Mouse (Mus musculus): Measurements from ENCODE around the gene Fmo1. TPM values are rescaled to one million over a fixed set of nuclear protein-coding genes. Genes with fewer than 3 reads are reported as not detected.
"Not testable (repeated sequence)": the region's sequence is repeated elsewhere in the genome, so short reads cannot be mapped to it uniquely, and the experiment has no call there.

The Fmo1 gene
- total RNA-seq, 1 experiment: 0.36 TPM

GRCm38 (mm10) chr1:162796441-162796840 is 70.0 kb downstream of the Fmo1 start:
- Histone ChIP-seq H3K4me3 (ENCODE audit: insufficient read depth in 1 of 2, low read depth in 1 of 2, low read length in 2 of 2, poor library complexity in 1 of 2, severe bottlenecking in 1 of 2) (no peak overlapping the region), H3K9ac (ENCODE audit: insufficient read depth, low read depth, low read length, poor library complexity, severe bottlenecking) (no peak overlapping the region), H3K36me3 (ENCODE audit: control insufficient read depth, insufficient read depth, low read length, poor library complexity, severe bottlenecking) (no peaks in the 10 kb centered on the region), H3K4me1 (ENCODE audit: control insufficient read depth in 2 of 2, insufficient read depth in 2 of 2, low read length in 2 of 2, poor library complexity in 1 of 2) (no peaks in the 10 kb centered on the region), H3K9me3 (ENCODE audit: control insufficient read depth, insufficient read depth, low read depth, low read length) (no peaks in the 10 kb centered on the region), H3K27ac (ENCODE audit: insufficient read depth, low read depth, low read length, poor library complexity, severe bottlenecking) (no peak overlapping the region)
- no peak for TF ChIP-seq ZNF384 (IDR thresholded peaks at IDR 0.05; ENCODE audit: low read depth, low read length)
- TF ChIP-seq HCFC1 (IDR thresholded peaks at IDR 0.05; ENCODE audit: borderline replicate concordance, insufficient read depth, low read length): no peak
- TF ChIP-seq CHD2 (IDR thresholded peaks at IDR 0.05; ENCODE audit: low read depth, low read length): no peak
- no peak for TF ChIP-seq MAFK (IDR thresholded peaks at IDR 0.05; ENCODE audit: insufficient read depth, low read depth, low read length)
- TF ChIP-seq ZC3H11A (IDR thresholded peaks at IDR 0.05; ENCODE audit: borderline replicate concordance, low read depth, low read length): no peak
- in situ Hi-C loops (cut with MboI; ENCODE audit: low sequenced_read_pairs in 2 of 2, unreplicated experiment in 2 of 2): no loop called here
- DNase-seq (ENCODE audit: low read depth, low spot score): no peak

- no peak for TF ChIP-seq MAFK (IDR thresholded peaks at IDR 0.05; ENCODE audit: insufficient read depth, low read depth, low read length)
- TF ChIP-seq ZC3H11A (IDR thresholded peaks at IDR 0.05; ENCODE audit: borderline replicate concordance, low read depth, low read length): no peak
- no peak for TF ChIP-seq CHD2 (IDR thresholded peaks at IDR 0.05; ENCODE audit: low read depth, low read length)
- no peak for TF ChIP-seq ZNF384 (IDR thresholded peaks at IDR 0.05; ENCODE audit: low read depth, low read length)
- TF ChIP-seq HCFC1 (IDR thresholded peaks at IDR 0.05; ENCODE audit: borderline replicate concordance, insufficient read depth, low read length): no peak
- H3K27ac ChIP-seq (ENCODE audit: insufficient read depth, low read depth, low read length, poor library complexity, severe bottlenecking): no peak overlapping the region
- no peaks in the 10 kb centered on the region for H3K36me3 ChIP-seq (ENCODE audit: control insufficient read depth, insufficient read depth, low read length, poor library complexity, severe bottlenecking)
- H3K4me3 ChIP-seq (ENCODE audit: insufficient read depth in 1 of 2, low read depth in 1 of 2, low read length in 2 of 2, poor library complexity in 1 of 2, severe bottlenecking in 1 of 2): no peak overlapping the region
- no peaks in the 10 kb centered on the region for H3K4me1 ChIP-seq (ENCODE audit: control insufficient read depth in 2 of 2, insufficient read depth in 2 of 2, low read length in 2 of 2, poor library complexity in 1 of 2)
- in situ Hi-C loops (cut with MboI; ENCODE audit: low sequenced_read_pairs in 2 of 2, unreplicated experiment in 2 of 2): no loop called here
- no peaks in the 10 kb centered on the region for H3K9me3 ChIP-seq (ENCODE audit: control insufficient read depth, insufficient read depth, low read depth, low read length)
- H3K9ac ChIP-seq (ENCODE audit: insufficient read depth, low read depth, low read length, poor library complexity, severe bottlenecking): no peak overlapping the region
- no peak for DNase-seq (ENCODE audit: low read depth, low spot score)
Measured at GRCm38 (mm10) chr1:162792306-162793044, 73.9 kb downstream of the Fmo1 start.

- H3K9ac ChIP-seq (ENCODE audit: insufficient read depth, low read depth, low read length, poor library complexity, severe bottlenecking): no peak overlapping the region
- in situ Hi-C loops (cut with MboI; ENCODE audit: low sequenced_read_pairs in 2 of 2, unreplicated experiment in 2 of 2): no loop called here
- no peak overlapping the region for H3K27ac ChIP-seq (ENCODE audit: insufficient read depth, low read depth, low read length, poor library complexity, severe bottlenecking)
- no peaks in the 10 kb centered on the region for H3K4me1 ChIP-seq (ENCODE audit: control insufficient read depth in 2 of 2, insufficient read depth in 2 of 2, low read length in 2 of 2, poor library complexity in 1 of 2)
- H3K36me3 ChIP-seq (ENCODE audit: control insufficient read depth, insufficient read depth, low read length, poor library complexity, severe bottlenecking): no peaks in the 10 kb centered on the region
- no peak overlapping the region for H3K4me3 ChIP-seq (ENCODE audit: insufficient read depth in 1 of 2, low read depth in 1 of 2, low read length in 2 of 2, poor library complexity in 1 of 2, severe bottlenecking in 1 of 2)
- H3K9me3 ChIP-seq (ENCODE audit: control insufficient read depth, insufficient read depth, low read depth, low read length): no peaks in the 10 kb centered on the region
- no peak for DNase-seq (ENCODE audit: low read depth, low spot score)
- TF ChIP-seq CHD2 (IDR thresholded peaks at IDR 0.05; ENCODE audit: low read depth, low read length) (no peak), ZC3H11A (IDR thresholded peaks at IDR 0.05; ENCODE audit: borderline replicate concordance, low read depth, low read length) (no peak), MAFK (IDR thresholded peaks at IDR 0.05; ENCODE audit: insufficient read depth, low read depth, low read length) (no peak), HCFC1 (IDR thresholded peaks at IDR 0.05; ENCODE audit: borderline replicate concordance, insufficient read depth, low read length) (no peak), ZNF384 (IDR thresholded peaks at IDR 0.05; ENCODE audit: low read depth, low read length) (no peak)
Measured at GRCm38 (mm10) chr1:162785222-162785621, 81.2 kb downstream of the Fmo1 start.

DNA sequence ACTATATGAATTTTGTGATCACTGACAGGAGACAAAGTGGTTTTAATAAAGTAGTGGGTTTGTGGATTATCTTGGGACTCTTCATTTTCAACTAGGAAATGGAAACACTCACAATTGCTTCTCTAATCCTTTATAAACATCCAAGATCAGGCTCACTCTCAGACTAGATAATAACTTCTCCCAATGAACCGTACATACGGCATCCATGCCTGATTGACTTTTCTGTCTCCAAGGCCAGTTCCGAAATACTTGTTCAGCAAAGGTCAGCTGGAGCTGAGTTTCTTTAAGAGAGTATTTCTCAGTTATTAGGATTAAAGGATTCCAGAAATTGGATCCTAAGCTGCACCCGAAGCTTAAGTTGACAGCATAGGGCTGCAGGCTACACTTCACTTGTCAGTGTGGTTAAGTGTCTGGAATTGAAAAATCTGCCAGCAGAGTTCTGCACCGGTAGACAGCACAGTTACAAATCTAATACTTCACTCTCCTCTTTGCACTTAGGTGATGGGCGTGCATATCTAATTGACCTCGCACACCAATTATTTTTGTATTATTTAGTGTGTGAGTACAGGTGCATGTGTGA is 82.7 kb downstream of the Fmo1 start:
- no peak overlapping the region for H3K9ac ChIP-seq (ENCODE audit: insufficient read depth, low read depth, low read length, poor library complexity, severe bottlenecking)
- in situ Hi-C loops (cut with MboI; ENCODE audit: low sequenced_read_pairs in 2 of 2, unreplicated experiment in 2 of 2): no loop called here
- no peaks in the 10 kb centered on the region for H3K4me1 ChIP-seq (ENCODE audit: control insufficient read depth in 2 of 2, insufficient read depth in 2 of 2, low read length in 2 of 2, poor library complexity in 1 of 2)
- TF ChIP-seq CHD2 (IDR thresholded peaks at IDR 0.05; ENCODE audit: low read depth, low read length) (no peak), ZC3H11A (IDR thresholded peaks at IDR 0.05; ENCODE audit: borderline replicate concordance, low read depth, low read length) (no peak), ZNF384 (IDR thresholded peaks at IDR 0.05; ENCODE audit: low read depth, low read length) (no peak), HCFC1 (IDR thresholded peaks at IDR 0.05; ENCODE audit: borderline replicate concordance, insufficient read depth, low read length) (no peak), MAFK (IDR thresholded peaks at IDR 0.05; ENCODE audit: insufficient read depth, low read depth, low read length) (no peak)
- no peaks in the 10 kb centered on the region for H3K36me3 ChIP-seq (ENCODE audit: control insufficient read depth, insufficient read depth, low read length, poor library complexity, severe bottlenecking)
- H3K4me3 ChIP-seq (ENCODE audit: insufficient read depth in 1 of 2, low read depth in 1 of 2, low read length in 2 of 2, poor library complexity in 1 of 2, severe bottlenecking in 1 of 2): no peak overlapping the region
- H3K27ac ChIP-seq (ENCODE audit: insufficient read depth, low read depth, low read length, poor library complexity, severe bottlenecking): no peak overlapping the region
- no peak for DNase-seq (ENCODE audit: low read depth, low spot score)
- no peaks in the 10 kb centered on the region for H3K9me3 ChIP-seq (ENCODE audit: control insufficient read depth, insufficient read depth, low read depth, low read length)

- H3K9me3 ChIP-seq (ENCODE audit: control insufficient read depth, insufficient read depth, low read depth, low read length); H3K4me3 ChIP-seq (ENCODE audit: insufficient read depth in 1 of 2, low read depth in 1 of 2, low read length in 2 of 2, poor library complexity in 1 of 2, severe bottlenecking in 1 of 2); H3K4me1 ChIP-seq (ENCODE audit: control insufficient read depth in 2 of 2, insufficient read depth in 2 of 2, low read length in 2 of 2, poor library complexity in 1 of 2); H3K9ac ChIP-seq (ENCODE audit: insufficient read depth, low read depth, low read length, poor library complexity, severe bottlenecking); H3K27ac ChIP-seq (ENCODE audit: insufficient read depth, low read depth, low read length, poor library complexity, severe bottlenecking); H3K36me3 ChIP-seq (ENCODE audit: control insufficient read depth, insufficient read depth, low read length, poor library complexity, severe bottlenecking); in situ Hi-C loops (cut with MboI; ENCODE audit: low sequenced_read_pairs in 2 of 2, unreplicated experiment in 2 of 2): not testable (repeated sequence)
- DNase-seq (ENCODE audit: low read depth, low spot score): peak; percentile 2
Measured at GRCm38 (mm10) chr1:162781035-162781434, 85.4 kb downstream of the Fmo1 start.

Measured in ES-E14 (cell line).